Comparison of ENCODE assay signal across 19 mouse cellular contexts in genomic region chr13:42894016-42894415, GRCm38 (mm10).
"Had no signal": no experiment of that assay in that cellular context is flagged by ENCODE, and none has a peak within 500 bp of the region (broad histone marks: within the 10 kb centered on the region; RNA-seq: fewer than 3 reads in every experiment).

No protein-coding gene starts in this region.

- H3K4me1 ChIP-seq: limb, embryonic 12.5 days; limb, embryonic 15.5 days; midbrain, embryonic 12.5 days; stomach, embryonic 15.5 days had no signal

- H3K9me3 ChIP-seq: kidney, embryonic 15.5 days; limb, embryonic 12.5 days; limb, embryonic 15.5 days; midbrain, embryonic 12.5 days; stomach, embryonic 15.5 days had no signal

- DNase-seq: kidney, adult 8-10 months; kidney, postnatal 10 days; kidney, postnatal 36 days; layer of hippocampus, adult 9-11 months; liver, postnatal 0 days; lung, embryonic 14.5 days; right cerebral cortex, postnatal 25 days; spleen, adult 18-20 months; thymus, postnatal 25 days had no signal

- ATAC-seq: liver, postnatal 0 days; lung, postnatal 0 days; midbrain, embryonic 16.5 days had no signal

- H3K36me3 ChIP-seq: kidney, embryonic 15.5 days; limb, embryonic 12.5 days; limb, embryonic 15.5 days; midbrain, embryonic 12.5 days; stomach, embryonic 15.5 days had no signal

- H3K27me3 ChIP-seq: kidney, embryonic 15.5 days; limb, embryonic 12.5 days; limb, embryonic 15.5 days; midbrain, embryonic 12.5 days; stomach, embryonic 15.5 days had no signal

- H3K27ac ChIP-seq: kidney, embryonic 15.5 days; limb, embryonic 12.5 days; limb, embryonic 15.5 days; liver, embryonic 14.5 days; macrophage; midbrain, embryonic 12.5 days; stomach, embryonic 15.5 days had no signal

- H3K9ac ChIP-seq: kidney, embryonic 15.5 days; limb, embryonic 12.5 days; limb, embryonic 15.5 days; liver, embryonic 14.5 days; liver, postnatal 0 days; lung, embryonic 14.5 days; midbrain, embryonic 12.5 days; stomach, embryonic 15.5 days had no signal

- H3K4me2 ChIP-seq: kidney, embryonic 15.5 days; limb, embryonic 12.5 days; limb, embryonic 15.5 days; liver, embryonic 11.5 days; lung, embryonic 14.5 days; midbrain, embryonic 12.5 days; stomach, embryonic 15.5 days had no signal

- H3K4me3 ChIP-seq: kidney, embryonic 15.5 days; limb, embryonic 12.5 days; limb, embryonic 15.5 days; midbrain, embryonic 12.5 days; stomach, embryonic 15.5 days had no signal
